Mouse (Mus musculus) midbrain, embryonic 16.5 days (tissue): ENCODE results near the gene Bloc1s2. TPM values are rescaled to one million over a fixed set of nuclear protein-coding genes. Genes with fewer than 3 reads are reported as not detected.
"Not testable (repeated sequence)": the region's sequence is repeated elsewhere in the genome, so short reads cannot be mapped to it uniquely, and the experiment has no call there.

Source experiments
- ATAC-seq: fragments of 200-750 bp; cut with Nextera tagmentation; 2 replicates; pipeline ENCODE4 v1.8.0; 2017; ENCODE audit warnings: moderate TSS enrichment
- H3K27ac ChIP-seq: fragments of 300-500 bp; sonication (generic); 2 replicates; pipeline ENCODE4 v1.5.1; 2014; ENCODE audit warnings: mild to moderate bottlenecking, low read length, mixed read lengths
- H3K27me3 ChIP-seq: fragments of 300-500 bp; sonication (generic); 2 replicates; pipeline ENCODE4 v1.6.1; 2014; ENCODE audit warnings: low read depth, low read length, mixed read lengths; ENCODE audit not compliant: control insufficient read depth, insufficient read depth
- H3K36me3 ChIP-seq: fragments of 300-500 bp; sonication (generic); 2 replicates; pipeline ENCODE4 v1.6.1; 2014; ENCODE audit warnings: mild to moderate bottlenecking, low read length, moderate library complexity, mixed read lengths; ENCODE audit not compliant: control insufficient read depth, insufficient read depth
- H3K4me1 ChIP-seq: fragments of 300-500 bp; sonication (generic); 2 replicates; pipeline ENCODE4 v1.6.1; 2014; ENCODE audit warnings: mild to moderate bottlenecking, low read length, mixed read lengths; ENCODE audit not compliant: control insufficient read depth, insufficient read depth
- H3K4me2 ChIP-seq: fragments of 300-500 bp; sonication (generic); 2 replicates; pipeline ENCODE4 v1.6.1; 2014; ENCODE audit warnings: mild to moderate bottlenecking, low read length, mixed read lengths
- H3K4me3 ChIP-seq: fragments of 300-500 bp; sonication (generic); 2 replicates; pipeline ENCODE4 v1.5.1; 2014; ENCODE audit warnings: low read depth, mild to moderate bottlenecking, low read length, moderate library complexity, mixed read lengths
- H3K9ac ChIP-seq: fragments of 300-500 bp; sonication (generic); 2 replicates; pipeline ENCODE4 v1.6.1; 2014; ENCODE audit warnings: low read depth, low read length, mixed read lengths
- H3K9me3 ChIP-seq: fragments of 300-500 bp; sonication (generic); replicated peaks from 2 replicates; pipeline ENCODE4 v1.6.1; 2014; ENCODE audit warnings: mild to moderate bottlenecking, low read length, mixed read lengths; ENCODE audit not compliant: control insufficient read depth, poor library complexity, severe bottlenecking
- WGBS: fragments of 180-500 bp; shearing (Covaris S2); extraction: QIAGEN DNeasy Blood & Tissue Kit; methylation state at CpG from one replicate; pipeline ENCODE4 v1.1.7; 2014; 5-methylcytosine and 5-hydroxymethylcytosine counted together
- polyA plus RNA-seq: library from polyadenylated mRNA; unstranded; fragments of >200 nt; fragmentation: Nextera tagmentation; extraction: Ambion mirVana; gene quantifications from 2 replicates; pipeline ENCODE4 v1.2.1, GENCODE M21; 2015

Bloc1s2 gene
- polyA plus RNA-seq, 1 experiment from 2014 or later, result 164 TPM

GRCm38 (mm10) chr19:44135960-44136485 lies 10.2 kb downstream of the Bloc1s2 start:
- 25% methylated on average over 7 of the region's 7 CpGs for WGBS
- ATAC-seq, result peak; percentile 34; the same call in 1 of the 2 replicates
- H3K4me2 ChIP-seq, result peak overlapping the region; percentile 63
- H3K27ac ChIP-seq, result peak overlapping the region; percentile 64
- no peaks in the 10 kb centered on the region for H3K9me3 ChIP-seq
- H3K36me3 ChIP-seq, result peaks cover 20% of the 10 kb centered on the region
- H3K27me3 ChIP-seq, result no peaks in the 10 kb centered on the region
- H3K9ac ChIP-seq, result peak overlapping the region; percentile 43; the same call in 1 of the 2 replicates
- H3K4me1 ChIP-seq, result peaks cover 13% of the 10 kb centered on the region
- peak overlapping the region; percentile 84 for H3K4me3 ChIP-seq

- Histone ChIP-seq H3K9me3 (no peaks in the 10 kb centered on the region), H3K36me3 (peaks cover 19% of the 10 kb centered on the region), H3K27me3 (no peaks in the 10 kb centered on the region), H3K9ac (peak within 1 kb of the TSS; percentile 85), H3K4me2 (peak within 1 kb of the TSS; percentile 75), H3K4me3 (peak within 1 kb of the TSS; percentile 84), H3K4me1 (peaks cover 13% of the 10 kb centered on the region), H3K27ac (peak within 1 kb of the TSS; percentile 95)
- WGBS, result under 1% methylated on average over 43 of the region's 45 CpGs
- peak; percentile 92 for ATAC-seq
Measured at GRCm38 (mm10) chr19:44135072-44135959, 10.9 kb downstream of the Bloc1s2 start, which contains the start of gene Cwf19l1. Gene Cwf19l1, minus strand, starts transcription at chr19:44135876.

- 90% methylated on average over 5 of the region's 5 CpGs for WGBS
- no peak overlapping the region for H3K9ac ChIP-seq
- ATAC-seq, result no peak
- H3K27me3 ChIP-seq, result no peaks in the 10 kb centered on the region
- H3K36me3 ChIP-seq, result peaks cover 7% of the 10 kb centered on the region; the same call in 1 of the 2 replicates
- no peak overlapping the region for H3K27ac ChIP-seq
- H3K9me3 ChIP-seq, result no peaks in the 10 kb centered on the region
- peaks cover 13% of the 10 kb centered on the region for H3K4me1 ChIP-seq
- no peak overlapping the region for H3K4me3 ChIP-seq
- no peak overlapping the region for H3K4me2 ChIP-seq
Measured at GRCm38 (mm10) chr19:44132917-44133316, 13.3 kb downstream of the Bloc1s2 start.

GRCm38 (mm10) chr19:44128560-44128959 lies 17.7 kb downstream of the Bloc1s2 start:
- H3K4me3 ChIP-seq, result no peak overlapping the region
- peaks cover 26% of the 10 kb centered on the region for H3K36me3 ChIP-seq
- WGBS, result 95% methylated on average over 2 of the region's 2 CpGs
- H3K4me1 ChIP-seq, result no peaks in the 10 kb centered on the region
- H3K27ac ChIP-seq, result no peak overlapping the region
- H3K27me3 ChIP-seq, result no peaks in the 10 kb centered on the region
- H3K4me2 ChIP-seq, result no peak overlapping the region
- no peaks in the 10 kb centered on the region for H3K9me3 ChIP-seq
- ATAC-seq, result no peak
- H3K9ac ChIP-seq, result no peak overlapping the region

- WGBS, result 95% methylated on average over 10 of the region's 10 CpGs
- Histone ChIP-seq H3K9me3 (no peaks in the 10 kb centered on the region), H3K36me3 (peaks cover 30% of the 10 kb centered on the region), H3K27me3 (no peaks in the 10 kb centered on the region), H3K4me1 (no peaks in the 10 kb centered on the region), H3K4me3 (no peak overlapping the region), H3K9ac (no peak overlapping the region), H3K4me2 (no peak overlapping the region), H3K27ac (no peak overlapping the region)
- no peak for ATAC-seq
Measured at GRCm38 (mm10) chr19:44127729-44128497, 18.3 kb downstream of the Bloc1s2 start.

GRCm38 (mm10) chr19:44121137-44121536 lies 25.1 kb downstream of the Bloc1s2 start:
- Histone ChIP-seq H3K4me1 (no peaks in the 10 kb centered on the region), H3K9me3 (no peaks in the 10 kb centered on the region), H3K27ac (no peak overlapping the region), H3K9ac (no peak overlapping the region), H3K4me2 (no peak overlapping the region), H3K4me3 (no peak overlapping the region), H3K27me3 (no peaks in the 10 kb centered on the region), H3K36me3 (peaks cover 40% of the 10 kb centered on the region)
- no peak for ATAC-seq
- WGBS, result 94% methylated on average over 7 of the region's 7 CpGs

GRCm38 (mm10) chr19:44120686-44121085 lies 25.6 kb downstream of the Bloc1s2 start:
- ATAC-seq, H3K27ac ChIP-seq, H3K4me2 ChIP-seq, H3K4me3 ChIP-seq, H3K9me3 ChIP-seq, H3K27me3 ChIP-seq, H3K9ac ChIP-seq, H3K4me1 ChIP-seq: not testable (repeated sequence)
- WGBS, result 94% methylated on average over 7 of the region's 9 CpGs
- H3K36me3 ChIP-seq, result peaks cover 40% of the 10 kb centered on the region

- no peak overlapping the region for H3K4me2 ChIP-seq
- no peaks in the 10 kb centered on the region for H3K4me1 ChIP-seq
- no peaks in the 10 kb centered on the region for H3K27me3 ChIP-seq
- no peak overlapping the region for H3K9ac ChIP-seq
- H3K9me3 ChIP-seq, result no peaks in the 10 kb centered on the region
- no peak overlapping the region for H3K27ac ChIP-seq
- ATAC-seq, result no peak
- no peak overlapping the region for H3K4me3 ChIP-seq
- H3K36me3 ChIP-seq, result peaks cover 36% of the 10 kb centered on the region
Measured at GRCm38 (mm10) chr19:44117793-44118192, 28.5 kb downstream of the Bloc1s2 start.
